Mouse (Mus musculus): ENCODE results near the gene Jmy. TPM values are rescaled to one million over a fixed set of nuclear protein-coding genes. Genes with fewer than 3 reads are reported as not detected.

Jmy gene
- polyA plus RNA-seq, 1 experiment, result 17.0 TPM

DNA sequence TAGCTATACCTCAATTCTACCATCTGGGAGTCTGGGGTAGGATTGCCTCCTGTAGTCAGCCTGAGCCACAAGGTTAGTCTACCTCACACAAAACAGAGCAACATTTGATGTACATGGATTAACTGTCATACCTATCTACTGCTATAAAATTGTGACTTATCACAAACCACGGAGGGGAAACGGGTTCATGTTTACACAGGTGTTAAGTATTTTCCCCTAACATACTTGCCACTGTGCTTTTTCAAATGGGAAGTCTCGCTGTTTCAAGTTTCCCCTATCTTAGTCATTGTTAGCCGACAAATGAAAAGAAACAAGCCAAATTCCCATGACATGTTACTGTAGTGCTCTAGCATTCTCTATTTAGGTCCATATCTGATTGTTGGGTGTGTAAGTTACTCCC is 2.1 kb upstream of the Jmy start:
- H3K27ac ChIP-seq (ENCODE audit: insufficient read depth, low read length), result no peak overlapping the region
- H3K4me3 ChIP-seq (ENCODE audit: insufficient read depth, low read length), result no peak overlapping the region
- TF ChIP-seq POLR2A (IDR thresholded peaks at IDR 0.05; ENCODE audit: low read depth, low read length), result no peak
- peaks cover 2% of the 10 kb centered on the region; the same call in 1 of the 2 replicates for H3K4me1 ChIP-seq (ENCODE audit: control insufficient read depth, insufficient read depth, low read length)

DNA sequence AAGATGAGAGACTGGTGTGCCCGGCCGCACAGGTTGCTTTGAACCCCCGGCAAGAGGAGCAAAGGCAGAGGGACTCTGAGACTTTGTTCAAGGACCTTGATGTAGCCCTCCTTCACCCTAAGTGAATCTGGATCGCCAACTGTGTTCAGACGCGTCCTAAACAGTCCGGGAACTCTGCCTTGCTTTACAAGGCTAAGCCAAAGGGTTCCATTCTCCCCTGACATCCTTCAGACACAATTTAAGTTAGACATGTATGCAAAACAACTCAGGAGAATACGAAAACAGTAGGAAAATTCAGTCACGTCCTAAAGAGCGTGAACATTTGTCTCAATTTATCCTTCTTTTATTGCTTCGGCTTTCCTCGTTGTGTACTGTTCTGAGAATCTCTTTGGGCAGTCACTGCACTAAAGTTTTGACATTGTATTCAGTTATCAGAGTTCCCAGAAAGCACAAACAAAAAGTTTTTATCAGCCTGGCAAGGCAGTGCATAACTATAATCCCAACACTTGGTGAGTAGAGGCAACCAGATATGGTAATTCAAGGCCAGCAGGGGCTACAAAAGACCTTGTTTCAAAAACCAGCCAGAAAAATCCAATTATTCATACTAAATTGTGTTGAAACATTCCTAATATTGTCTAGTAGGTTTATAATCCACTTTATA is 495 bp upstream of the Jmy start:
- peaks cover 4% of the 10 kb centered on the region; the same call in 1 of the 2 replicates for H3K4me1 ChIP-seq (ENCODE audit: control insufficient read depth, insufficient read depth, low read length)
- peak overlapping the region; percentile 41 for H3K4me3 ChIP-seq (ENCODE audit: insufficient read depth, low read length)
- TF ChIP-seq POLR2A (IDR thresholded peaks at IDR 0.05; ENCODE audit: low read depth, low read length), result no peak; the same call in none of the 2 replicates
- H3K27ac ChIP-seq (ENCODE audit: insufficient read depth, low read length), result peak overlapping the region; percentile 66

DNA sequence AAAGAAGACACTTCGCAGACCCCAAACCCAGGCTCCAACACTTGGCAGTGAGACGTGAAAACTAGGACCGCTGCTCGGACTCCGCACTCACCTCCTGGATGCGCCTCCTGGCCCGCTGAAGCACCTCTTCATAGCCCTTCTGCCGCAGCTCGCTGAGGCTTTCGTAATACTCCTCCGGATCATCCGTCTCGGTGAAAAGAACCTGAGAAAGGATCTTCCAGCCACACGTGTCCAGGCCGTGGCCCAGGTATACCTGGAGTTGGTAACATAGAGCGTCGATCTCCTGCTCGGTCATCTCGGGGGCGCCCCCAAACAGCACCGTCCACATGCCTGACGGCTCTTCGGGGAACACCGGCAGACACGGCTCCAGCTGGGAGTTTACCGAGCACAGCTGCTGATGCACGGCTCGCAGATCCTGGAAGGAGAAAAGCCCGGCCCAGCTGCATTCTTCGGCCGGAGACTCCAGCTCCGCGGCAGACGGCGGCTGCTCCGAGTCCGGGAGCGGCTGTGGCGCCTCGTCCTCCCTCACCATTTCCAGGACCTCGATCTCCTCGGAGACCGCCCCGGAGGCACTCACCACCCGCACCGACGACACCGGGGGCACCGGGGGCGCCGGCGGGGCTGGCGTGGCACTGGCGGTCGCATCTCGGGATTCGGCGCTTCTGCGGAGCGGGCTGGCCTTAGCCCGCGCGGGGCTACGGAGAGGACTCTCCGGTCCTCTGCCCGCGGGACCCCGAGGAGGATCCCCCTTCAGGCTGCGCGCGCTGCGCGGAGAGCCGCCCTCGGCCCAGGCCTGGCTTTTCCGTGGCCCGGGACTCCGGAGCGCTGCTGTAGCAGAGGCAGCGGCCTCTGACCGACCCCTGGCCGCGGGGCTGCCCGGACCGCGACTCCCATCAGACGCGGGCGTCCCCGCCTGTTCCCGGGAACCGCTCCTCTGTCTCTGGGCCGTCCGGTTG is 1.1 kb downstream of the Jmy start:
- H3K4me1 ChIP-seq (ENCODE audit: control insufficient read depth, insufficient read depth, low read length), result peaks cover 4% of the 10 kb centered on the region; the same call in 1 of the 2 replicates
- H3K4me3 ChIP-seq (ENCODE audit: insufficient read depth, low read length), result peak overlapping the region; percentile 66
- H3K27ac ChIP-seq (ENCODE audit: insufficient read depth, low read length), result peak overlapping the region; percentile 38; the same call in 1 of the 2 replicates
- TF ChIP-seq CTCF (IDR thresholded peaks at IDR 0.05; ENCODE audit: borderline replicate concordance, insufficient read depth, low read length), result no peak
- TF ChIP-seq POLR2A (IDR thresholded peaks at IDR 0.05; ENCODE audit: low read depth, low read length), result no peak

DNA sequence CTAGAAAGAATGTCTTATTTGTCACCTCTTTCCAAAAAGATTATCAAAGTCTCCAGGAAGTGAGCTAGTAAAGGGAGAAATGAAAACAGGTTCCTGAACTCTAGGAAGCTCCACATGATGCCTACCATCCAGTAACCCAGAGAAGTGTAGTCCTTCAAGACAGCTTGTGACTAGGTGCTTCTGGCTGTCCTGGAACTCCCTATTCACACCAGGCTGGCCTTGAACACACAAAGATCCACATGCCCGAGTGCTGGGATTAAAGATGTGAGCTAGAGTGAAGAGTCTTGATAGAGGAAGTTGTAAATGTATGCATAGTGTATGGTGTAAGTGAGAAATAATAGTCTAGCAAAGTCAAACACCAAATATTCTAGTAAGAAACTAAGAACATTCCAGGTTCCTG is 2.6 kb downstream of the Jmy start:
- TF ChIP-seq POLR2A (IDR thresholded peaks at IDR 0.05; ENCODE audit: low read depth, low read length), result no peak
- TF ChIP-seq CTCF (IDR thresholded peaks at IDR 0.05; ENCODE audit: borderline replicate concordance, insufficient read depth, low read length), result no peak
- Histone ChIP-seq H3K4me3 (ENCODE audit: insufficient read depth, low read length) (peak overlapping the region; percentile 29), H3K4me1 (ENCODE audit: control insufficient read depth, insufficient read depth, low read length) (peaks cover 4% of the 10 kb centered on the region; the same call in 1 of the 2 replicates)

DNA sequence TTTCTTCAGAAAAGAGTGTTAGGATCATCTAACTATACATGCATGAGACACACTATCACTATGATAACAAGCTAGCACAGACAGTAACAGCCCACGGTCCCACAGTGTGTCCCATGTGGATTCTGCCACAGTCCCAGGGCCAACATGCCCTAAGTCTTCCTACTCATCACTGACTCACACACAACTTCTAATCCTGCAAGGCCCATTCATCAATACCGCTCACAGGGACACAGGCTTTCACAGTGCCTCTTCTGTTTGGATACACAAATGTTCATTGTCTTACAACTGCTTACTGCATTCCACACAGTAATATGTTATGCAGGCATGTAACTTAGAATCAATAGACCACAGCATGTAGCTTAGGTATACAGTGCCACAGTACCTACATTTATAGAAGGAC is 11.1 kb downstream of the Jmy start:
- TF ChIP-seq CTCF (IDR thresholded peaks at IDR 0.05; ENCODE audit: borderline replicate concordance, insufficient read depth, low read length), result no peak
- TF ChIP-seq POLR2A (IDR thresholded peaks at IDR 0.05; ENCODE audit: low read depth, low read length), result no peak
- no peak overlapping the region for H3K27ac ChIP-seq (ENCODE audit: insufficient read depth, low read length)
- no peaks in the 10 kb centered on the region for H3K4me1 ChIP-seq (ENCODE audit: control insufficient read depth, insufficient read depth, low read length)

More for the DNA sequence above, 2.6 kb downstream of the Jmy start:
- no peak overlapping the region for H3K27ac ChIP-seq (ENCODE audit: insufficient read depth, low read length)

DNA sequence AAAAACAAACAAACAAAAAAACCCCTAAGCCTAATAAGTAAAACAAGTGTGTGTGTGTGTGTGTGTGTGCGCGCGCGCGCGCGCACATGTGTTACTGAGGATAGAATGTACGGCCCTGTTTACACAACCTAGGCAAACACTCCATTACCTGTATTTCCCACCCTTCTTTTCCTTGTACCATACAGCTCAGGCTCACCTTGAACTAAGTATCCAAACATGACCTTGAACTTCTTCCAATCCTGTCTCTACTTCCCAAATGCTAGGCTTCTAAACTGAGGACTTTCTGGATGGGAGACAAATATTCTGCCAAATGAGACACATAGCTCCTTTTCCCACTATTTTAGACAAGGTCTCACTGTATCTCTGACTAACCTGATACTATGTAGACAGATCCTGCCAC is 11.9 kb downstream of the Jmy start:
- TF ChIP-seq POLR2A (IDR thresholded peaks at IDR 0.05; ENCODE audit: low read depth, low read length) (no peak), CTCF (IDR thresholded peaks at IDR 0.05; ENCODE audit: borderline replicate concordance, insufficient read depth, low read length) (no peak)
- no peak overlapping the region for H3K4me3 ChIP-seq (ENCODE audit: insufficient read depth, low read length)
- H3K27ac ChIP-seq (ENCODE audit: insufficient read depth, low read length), result no peak overlapping the region
- H3K4me1 ChIP-seq (ENCODE audit: control insufficient read depth, insufficient read depth, low read length), result no peaks in the 10 kb centered on the region

More for the DNA sequence above, 11.1 kb downstream of the Jmy start:
- no peak overlapping the region for H3K4me3 ChIP-seq (ENCODE audit: insufficient read depth, low read length)

DNA sequence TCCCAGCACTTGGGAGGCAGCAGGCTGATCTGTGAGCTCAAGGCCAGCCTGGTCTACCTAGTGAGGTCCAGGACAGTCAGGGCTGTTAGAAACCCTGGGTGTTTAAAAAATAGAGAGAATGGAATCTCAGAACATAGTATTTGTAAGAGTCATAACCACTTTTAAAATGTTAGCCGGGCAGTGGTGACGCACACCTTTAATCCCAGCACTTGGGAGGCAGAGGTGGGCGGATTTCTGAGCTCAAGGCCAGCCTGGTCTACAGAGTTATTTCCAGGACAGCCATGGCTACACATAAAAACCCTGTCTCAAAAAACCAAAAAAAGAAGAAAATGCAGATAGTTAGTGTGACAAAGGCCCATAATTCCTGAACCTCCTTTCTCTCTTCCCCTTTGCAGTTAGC is 15.3 kb downstream of the Jmy start:
- TF ChIP-seq CTCF (IDR thresholded peaks at IDR 0.05; ENCODE audit: borderline replicate concordance, insufficient read depth, low read length) (no peak), POLR2A (IDR thresholded peaks at IDR 0.05; ENCODE audit: low read depth, low read length) (no peak)
- no peak overlapping the region for H3K4me3 ChIP-seq (ENCODE audit: insufficient read depth, low read length)
- H3K27ac ChIP-seq (ENCODE audit: insufficient read depth, low read length), result no peak overlapping the region
- H3K4me1 ChIP-seq (ENCODE audit: control insufficient read depth, insufficient read depth, low read length), result no peaks in the 10 kb centered on the region

DNA sequence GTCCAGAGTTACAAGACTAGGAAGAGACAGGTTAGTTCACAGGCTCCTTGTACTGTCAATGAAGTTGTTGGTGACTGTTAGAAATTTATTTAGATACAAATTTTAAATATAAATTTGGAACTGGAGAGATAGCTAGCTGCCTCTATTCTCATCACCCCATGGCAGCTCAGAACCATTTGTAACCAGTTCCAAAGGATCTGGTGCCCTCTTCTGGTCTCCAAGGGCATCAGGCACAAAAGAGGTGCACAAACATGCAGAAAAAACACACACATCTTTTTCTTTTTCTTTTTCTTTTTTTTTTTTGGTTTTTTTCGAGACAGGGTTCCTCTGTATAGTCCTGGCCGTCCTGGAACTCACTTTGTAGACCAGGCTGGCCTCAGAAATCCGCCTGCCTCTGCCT is 18.5 kb downstream of the Jmy start:
- H3K4me3 ChIP-seq (ENCODE audit: insufficient read depth, low read length), result no peak overlapping the region
- no peak for TF ChIP-seq POLR2A (IDR thresholded peaks at IDR 0.05; ENCODE audit: low read depth, low read length)
- TF ChIP-seq CTCF (IDR thresholded peaks at IDR 0.05; ENCODE audit: borderline replicate concordance, insufficient read depth, low read length), result no peak

DNA sequence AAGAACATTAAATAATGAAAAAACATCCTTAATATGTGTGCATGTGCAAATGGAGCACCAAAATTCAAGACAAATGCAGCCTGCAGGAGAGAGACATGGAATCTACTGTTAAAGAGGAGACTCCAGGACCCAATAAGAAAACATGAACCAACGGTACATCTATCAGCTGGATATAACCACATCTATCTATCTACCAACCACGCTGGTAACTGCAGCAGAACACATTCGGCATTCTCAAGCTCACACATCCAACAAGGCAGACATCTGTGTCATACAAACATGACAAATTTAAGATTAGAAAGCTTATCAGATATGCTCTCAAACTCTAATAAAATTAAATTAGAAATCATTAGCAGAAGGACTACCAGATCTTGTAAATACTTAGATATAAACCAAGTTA is 21.3 kb downstream of the Jmy start:
- no peak for TF ChIP-seq POLR2A (IDR thresholded peaks at IDR 0.05; ENCODE audit: low read depth, low read length)
- TF ChIP-seq CTCF (IDR thresholded peaks at IDR 0.05; ENCODE audit: borderline replicate concordance, insufficient read depth, low read length), result no peak
- H3K4me1 ChIP-seq (ENCODE audit: control insufficient read depth, insufficient read depth, low read length), result no peaks in the 10 kb centered on the region
- no peak overlapping the region for H3K4me3 ChIP-seq (ENCODE audit: insufficient read depth, low read length)
- H3K27ac ChIP-seq (ENCODE audit: insufficient read depth, low read length), result no peak overlapping the region

More for the DNA sequence above, 18.5 kb downstream of the Jmy start:
- no peaks in the 10 kb centered on the region for H3K4me1 ChIP-seq (ENCODE audit: control insufficient read depth, insufficient read depth, low read length)
- H3K27ac ChIP-seq (ENCODE audit: insufficient read depth, low read length), result no peak overlapping the region

DNA sequence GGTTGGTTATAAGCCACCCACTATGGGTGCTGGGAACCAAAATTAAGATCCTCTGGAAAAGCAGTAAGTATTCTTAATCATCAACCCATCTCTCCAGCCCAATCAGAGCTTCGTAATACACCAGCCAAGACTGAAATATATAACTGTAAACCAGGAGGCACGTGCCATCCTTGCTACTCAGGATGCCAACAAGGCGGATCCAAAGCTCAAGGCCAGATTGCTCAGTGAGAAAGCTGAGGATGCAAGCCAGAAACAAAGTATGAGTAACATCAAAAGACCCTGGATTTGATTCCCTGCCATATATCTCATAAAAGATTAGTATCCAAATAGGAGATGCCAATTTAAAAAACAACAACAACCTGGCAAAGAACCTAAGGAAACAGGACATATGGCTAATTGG is 31.3 kb downstream of the Jmy start:
- Histone ChIP-seq H3K4me3 (ENCODE audit: insufficient read depth, low read length) (no peak overlapping the region), H3K27ac (ENCODE audit: insufficient read depth, low read length) (no peak overlapping the region), H3K4me1 (ENCODE audit: control insufficient read depth, insufficient read depth, low read length) (no peaks in the 10 kb centered on the region)
- no peak for TF ChIP-seq CTCF (IDR thresholded peaks at IDR 0.05; ENCODE audit: borderline replicate concordance, insufficient read depth, low read length)
- TF ChIP-seq POLR2A (IDR thresholded peaks at IDR 0.05; ENCODE audit: low read depth, low read length), result no peak

Data from embryonic fibroblast, embryonic 13.5 days (primary cell).